Mouse (Mus musculus) forebrain, postnatal 0 days (tissue): ENCODE measurements around the gene Ttc4. TPM values are rescaled to one million over a fixed set of nuclear protein-coding genes. Genes with fewer than 3 reads are reported as not detected.

Experiments used
- ATAC-seq: fragments of 200-750 bp; cut with Nextera tagmentation; 2 replicates; pipeline ENCODE4 v1.8.0; 2017; ENCODE audit warnings: mild to moderate bottlenecking, moderate library complexity
- DNase-seq: peaks from one replicate; pipeline ENCODE4 v3.0.0-alpha.2; 2015
- H3K27ac ChIP-seq: fragments of 300-500 bp; sonication (generic); 2 replicates; pipeline ENCODE4 v1.5.1; 2014; ENCODE audit warnings: low read depth, mild to moderate bottlenecking, antibody characterized with exemption, low read length, moderate library complexity, mixed read lengths
- H3K27me3 ChIP-seq: fragments of 300-500 bp; sonication (generic); 2 replicates; pipeline ENCODE4 v1.6.1; 2014; ENCODE audit warnings: mild to moderate bottlenecking, low read length, mixed read lengths; ENCODE audit not compliant: insufficient read depth
- H3K36me3 ChIP-seq: fragments of 300-500 bp; sonication (generic); 2 replicates; pipeline ENCODE4 v1.6.1; 2014; ENCODE audit warnings: mild to moderate bottlenecking, moderate library complexity; ENCODE audit not compliant: insufficient read depth
- H3K4me1 ChIP-seq: fragments of 300-500 bp; sonication (generic); 2 replicates; pipeline ENCODE4 v1.6.1; 2014; ENCODE audit warnings: antibody characterized with exemption; ENCODE audit not compliant: insufficient read depth
- H3K4me2 ChIP-seq: fragments of 300-500 bp; sonication (generic); 2 replicates; pipeline ENCODE4 v1.6.1; 2014; ENCODE audit warnings: low read depth, mild to moderate bottlenecking, moderate library complexity
- H3K4me3 ChIP-seq: fragments of 300-500 bp; sonication (generic); 2 replicates; pipeline ENCODE4 v1.5.1; 2014; ENCODE audit warnings: low read depth, low read length, mixed read lengths
- H3K9ac ChIP-seq: fragments of 300-500 bp; sonication (generic); 2 replicates; pipeline ENCODE4 v1.6.1; 2014; ENCODE audit warnings: mild to moderate bottlenecking
- H3K9me3 ChIP-seq: fragments of 300-500 bp; sonication (generic); 2 replicates; pipeline ENCODE4 v1.6.1; 2016; ENCODE audit warnings: low read length
- CTCF ChIP-seq: sonication (generic); IDR thresholded peaks from 2 replicates; pipeline ENCODE4 v1.5.1; 2016; ENCODE audit warnings: antibody characterized with exemption, control low read depth, low read depth
- WGBS: fragments of 180-500 bp; shearing (Covaris S2); extraction: QIAGEN DNeasy Blood & Tissue Kit; methylation state at CpG from one replicate; pipeline ENCODE4 v1.1.7; 2014; 5-methylcytosine and 5-hydroxymethylcytosine counted together
- polyA plus RNA-seq: library from polyadenylated mRNA; unstranded; fragments of >200 nt; fragmentation: Nextera tagmentation; extraction: Ambion mirVana; gene quantifications from 2 replicates; pipeline ENCODE4 v1.2.1, GENCODE M21; 2015
- total RNA-seq: library from RNA; depleted of rRNA; stranded (reverse); fragments of >200 nt; gene quantifications from 2 replicates; pipeline ENCODE4 v1.2.3, GENCODE M21; 2014

Ttc4 gene
- total and polyA plus RNA-seq, 2 experiments from 2014 or later, result 89.1 to 108 TPM

DNA sequence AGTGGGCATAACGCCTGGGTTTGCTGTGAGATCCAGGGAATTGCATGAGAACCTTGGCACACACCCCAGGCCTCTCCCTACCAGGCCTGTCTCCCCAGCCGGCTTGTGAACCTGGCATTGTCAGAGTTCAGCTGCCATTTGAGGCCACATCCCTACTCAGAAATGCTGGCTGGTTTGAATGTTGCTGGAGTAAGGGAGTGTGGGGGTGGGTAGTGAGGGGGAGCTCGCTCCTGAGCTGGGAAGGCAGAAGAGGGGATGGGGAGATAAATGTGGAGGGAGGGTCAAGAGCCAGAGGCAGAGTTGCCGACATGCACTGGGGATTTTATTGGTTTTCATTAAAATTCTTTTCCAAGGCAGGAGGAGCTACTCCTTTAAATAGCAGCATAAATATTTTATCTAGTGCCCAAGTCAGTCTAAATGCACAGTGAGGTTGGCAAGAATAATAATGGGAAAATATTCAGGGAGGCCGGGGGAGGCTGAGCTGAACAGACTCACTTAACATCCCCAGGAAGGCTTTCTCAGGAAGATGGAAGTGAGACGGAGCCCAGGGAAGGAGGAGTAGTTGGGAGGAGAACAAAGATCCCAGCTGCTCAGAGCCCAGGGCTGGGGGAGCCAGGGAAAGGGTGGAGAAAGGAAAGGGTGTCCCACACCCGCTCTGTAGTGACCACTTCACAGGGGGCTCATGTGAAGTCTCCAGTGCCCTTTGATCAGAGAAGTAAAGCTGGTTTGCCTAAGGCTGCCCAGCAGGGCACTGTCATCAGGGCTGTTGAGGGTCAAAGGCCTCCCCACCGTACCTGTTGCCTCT, 45.3 kb downstream of the Ttc4 start:
- Histone ChIP-seq H3K27ac (peak overlapping the region; percentile 64), H3K9me3 (no peaks in the 10 kb centered on the region), H3K4me3 (no peak overlapping the region), H3K9ac (no peak overlapping the region), H3K27me3 (no peaks in the 10 kb centered on the region), H3K4me2 (no peak overlapping the region), H3K4me1 (peaks cover 36% of the 10 kb centered on the region), H3K36me3 (no peaks in the 10 kb centered on the region)
- ATAC-seq (no peak), DNase-seq (peak; percentile 29)
- TF ChIP-seq CTCF, result no peak
- WGBS, result 25% methylated on average over 8 of the region's 8 CpGs

DNA sequence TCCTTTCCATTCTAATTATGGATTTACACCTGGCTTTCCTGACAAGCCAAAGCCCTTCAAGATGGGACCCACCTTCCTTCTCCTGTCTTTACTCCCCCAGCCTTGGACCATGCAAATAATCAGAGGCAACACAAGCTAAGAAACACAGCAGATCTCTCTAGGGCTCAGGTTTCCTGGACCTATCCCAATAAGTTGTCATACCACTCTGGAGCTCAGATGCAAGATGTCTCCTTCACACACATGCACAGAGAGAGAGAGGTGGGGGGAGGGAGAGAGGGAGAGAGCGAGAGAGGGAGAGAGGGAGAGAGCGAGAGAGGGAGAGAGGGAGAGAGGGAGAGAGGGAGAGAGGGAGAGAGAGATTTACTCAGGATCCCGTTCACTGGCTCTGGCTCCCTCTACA, 46.4 kb downstream of the Ttc4 start:
- H3K4me1 ChIP-seq, result peaks cover 36% of the 10 kb centered on the region
- DNase-seq, result peak; percentile 25
- TF ChIP-seq CTCF, result no peak
- no peaks in the 10 kb centered on the region for H3K9me3 ChIP-seq
- ATAC-seq, result no peak
- no peak overlapping the region for H3K4me3 ChIP-seq
- no peaks in the 10 kb centered on the region for H3K36me3 ChIP-seq
- 38% methylated on average over 1 of the region's 3 CpGs for WGBS
- no peaks in the 10 kb centered on the region for H3K27me3 ChIP-seq
- H3K27ac ChIP-seq, result no peak overlapping the region
- H3K4me2 ChIP-seq, result no peak overlapping the region
- no peak overlapping the region for H3K9ac ChIP-seq

DNA sequence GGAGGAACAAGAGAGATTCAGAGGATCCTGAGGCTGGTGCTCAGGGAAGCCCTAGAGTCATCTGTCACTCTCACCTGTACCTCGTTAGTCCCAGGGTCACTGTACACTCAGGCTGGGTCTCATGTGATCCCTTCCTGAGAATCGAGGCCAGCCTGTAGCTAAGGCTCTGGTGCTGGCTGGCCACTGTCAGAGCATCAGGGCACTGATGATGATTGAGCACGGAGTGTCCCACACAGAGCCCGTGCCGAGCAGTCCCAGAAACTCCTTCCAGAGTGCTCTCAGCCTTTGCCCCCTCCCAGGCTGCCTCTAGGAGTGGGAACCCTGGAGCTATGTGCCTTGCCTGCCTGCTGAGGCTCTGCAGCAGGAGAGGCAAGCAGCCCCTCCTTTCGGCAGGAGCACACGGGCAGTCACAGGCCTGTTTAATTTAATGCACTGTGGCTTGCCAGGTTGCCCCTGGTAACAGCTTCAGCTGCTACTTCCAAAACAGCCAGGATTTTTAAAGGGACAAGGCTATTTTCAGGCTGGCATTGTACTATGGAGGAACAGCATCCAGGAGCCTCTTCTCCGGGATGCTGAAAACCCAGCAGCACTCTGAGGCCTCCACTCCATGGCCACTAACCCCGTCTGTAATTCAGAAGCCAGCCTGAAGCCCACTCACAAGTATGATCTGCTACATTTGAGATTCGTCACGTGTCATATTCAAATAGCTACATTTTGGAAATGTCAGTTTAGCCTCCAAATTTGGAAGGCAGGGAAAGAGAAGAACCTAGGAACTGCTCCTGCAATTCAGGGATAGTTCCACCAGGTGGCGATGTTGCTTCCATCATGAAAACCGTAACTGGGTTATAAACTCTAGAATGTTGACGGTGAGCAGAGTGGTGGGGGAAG, 48.2 kb downstream of the Ttc4 start:
- Histone ChIP-seq H3K27me3 (no peaks in the 10 kb centered on the region), H3K36me3 (no peaks in the 10 kb centered on the region), H3K9ac (peak overlapping the region; percentile 35; the same call in 1 of the 2 replicates), H3K27ac (peak overlapping the region; percentile 91), H3K9me3 (no peaks in the 10 kb centered on the region), H3K4me3 (no peak overlapping the region), H3K4me2 (0 out of 2 replicates have a peak overlapping the region, but pooled peaks have one; percentile 17), H3K4me1 (peaks cover 36% of the 10 kb centered on the region)
- TF ChIP-seq CTCF, result peak; percentile 91
- ATAC-seq (peak; percentile 96), DNase-seq (peak; percentile 95)
- 12% methylated on average over 14 of the region's 14 CpGs for WGBS

DNA sequence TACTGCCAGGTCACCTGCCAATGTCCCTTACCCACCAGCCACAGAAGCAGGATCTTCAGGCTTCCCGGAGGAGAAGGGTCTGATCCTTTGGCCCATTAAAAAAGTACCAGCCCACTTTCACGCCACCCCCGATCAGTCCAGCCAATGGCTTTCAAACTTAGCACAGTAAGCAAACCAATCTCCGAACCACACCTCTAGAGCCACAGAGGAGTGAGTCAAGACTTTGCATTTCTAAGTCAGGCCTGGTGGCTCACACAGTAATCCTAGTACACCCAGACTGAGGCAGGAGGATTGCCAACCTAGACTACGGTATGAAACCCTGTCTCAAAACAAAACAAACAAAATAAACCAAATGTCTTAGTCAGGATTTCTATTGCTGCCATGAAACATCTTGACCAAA, 49.4 kb downstream of the Ttc4 start:
- Histone ChIP-seq H3K4me2 (no peak overlapping the region), H3K36me3 (no peaks in the 10 kb centered on the region), H3K4me3 (no peak overlapping the region), H3K27me3 (peaks cover 5% of the 10 kb centered on the region; the same call in 1 of the 2 replicates), H3K4me1 (peaks cover 33% of the 10 kb centered on the region), H3K9me3 (no peaks in the 10 kb centered on the region), H3K9ac (no peak overlapping the region), H3K27ac (no peak overlapping the region)
- ATAC-seq, result no peak
- WGBS, result 75% methylated on average over 5 of the region's 5 CpGs
- no peak for TF ChIP-seq CTCF
- no peak for DNase-seq

DNA sequence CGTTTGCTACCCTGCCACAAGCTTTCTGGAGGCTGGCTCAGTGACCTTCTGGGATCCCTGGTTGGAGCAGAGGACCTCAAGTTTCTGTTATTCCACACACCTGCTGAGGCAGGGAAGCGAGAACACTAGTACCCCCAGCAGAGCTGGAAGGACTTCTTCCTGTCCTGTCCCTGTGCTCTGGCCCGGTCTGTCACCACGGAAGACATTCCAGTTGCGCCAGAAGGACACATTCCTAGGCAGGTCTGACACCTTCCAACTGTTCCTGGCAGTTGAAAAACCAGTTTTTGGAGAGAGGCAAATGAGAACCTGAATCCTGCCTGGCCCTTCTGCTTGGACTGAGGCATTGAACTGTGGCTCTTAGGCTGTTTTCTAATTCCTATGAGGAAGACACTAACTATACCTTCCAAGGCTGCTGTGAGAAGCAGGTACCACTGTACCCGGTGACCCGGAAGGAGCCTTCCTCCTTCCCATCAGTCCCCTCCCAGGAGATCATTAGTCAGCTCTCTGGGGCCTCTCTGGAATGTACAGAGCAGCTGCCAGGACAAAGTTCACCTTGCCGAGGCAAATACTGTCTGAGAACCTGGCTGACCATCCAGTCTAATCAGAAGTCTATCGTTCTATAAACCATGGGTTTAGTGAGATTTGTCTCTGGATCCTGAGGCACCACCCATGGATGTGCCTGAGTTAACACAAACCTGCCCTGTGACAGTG, 49.9 kb downstream of the Ttc4 start:
- Histone ChIP-seq H3K9me3 (no peaks in the 10 kb centered on the region), H3K4me1 (peaks cover 28% of the 10 kb centered on the region), H3K36me3 (no peaks in the 10 kb centered on the region), H3K4me2 (no peak overlapping the region), H3K27me3 (peaks cover 9% of the 10 kb centered on the region; the same call in 1 of the 2 replicates), H3K27ac (no peak overlapping the region), H3K4me3 (no peak overlapping the region), H3K9ac (no peak overlapping the region)
- ATAC-seq (no peak), DNase-seq (no peak)
- 66% methylated on average over 9 of the region's 9 CpGs for WGBS
- TF ChIP-seq CTCF, result no peak

DNA sequence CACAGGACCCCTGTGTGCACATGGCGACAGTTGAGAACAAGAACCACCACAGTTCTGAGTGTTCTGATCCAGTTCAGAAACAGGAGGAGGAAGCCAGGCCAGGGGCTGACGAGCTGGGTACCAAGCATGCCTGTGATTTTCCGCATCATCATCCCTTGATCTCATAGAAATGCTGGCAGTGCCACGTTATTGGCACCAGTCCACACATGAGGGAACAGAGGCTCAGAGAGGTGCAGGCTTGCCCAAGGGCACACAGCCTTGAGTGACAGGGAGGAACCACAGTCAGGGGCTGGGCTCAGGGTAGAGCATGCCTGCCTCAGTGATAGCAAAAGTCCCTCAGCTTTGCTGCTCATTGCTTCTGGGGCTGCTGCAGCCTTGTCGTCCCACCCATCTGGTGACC, 50.9 kb downstream of the Ttc4 start:
- peaks cover 19% of the 10 kb centered on the region for H3K4me1 ChIP-seq
- no peaks in the 10 kb centered on the region for H3K36me3 ChIP-seq
- DNase-seq (no peak), ATAC-seq (no peak)
- H3K9ac ChIP-seq, result no peak overlapping the region
- no peak overlapping the region for H3K4me2 ChIP-seq
- no peaks in the 10 kb centered on the region for H3K9me3 ChIP-seq
- no peak for TF ChIP-seq CTCF
- no peak overlapping the region for H3K4me3 ChIP-seq
- 63% methylated on average over 5 of the region's 5 CpGs for WGBS
- H3K27me3 ChIP-seq, result peaks cover 19% of the 10 kb centered on the region
- H3K27ac ChIP-seq, result no peak overlapping the region
